Mouse (Mus musculus) forebrain, embryonic 16.5 days (tissue): ENCODE results near the gene Snap91. TPM values are rescaled to one million over a fixed set of nuclear protein-coding genes. Genes with fewer than 3 reads are reported as not detected.
A peak's percentile ranks its signal among the peaks of the same experiment; 100 is the strongest.

Experiments
- ATAC-seq: fragments of 200-750 bp; cut with Nextera tagmentation; 2 replicates; pipeline ENCODE4 v1.8.0; 2017; ENCODE audit warnings: mild to moderate bottlenecking, moderate library complexity
- H3K27ac ChIP-seq: fragments of 300-500 bp; sonication (generic); 2 replicates; pipeline ENCODE4 v1.5.1; 2014; ENCODE audit warnings: low read length, control low read depth
- H3K27me3 ChIP-seq: fragments of 300-500 bp; sonication (generic); replicated peaks from 2 replicates; pipeline ENCODE4 v1.6.1; 2014; ENCODE audit warnings: low read length; ENCODE audit not compliant: control insufficient read depth, insufficient read depth
- H3K36me3 ChIP-seq: fragments of 300-500 bp; sonication (generic); 2 replicates; pipeline ENCODE4 v1.6.1; 2014; ENCODE audit not compliant: control insufficient read depth, insufficient read depth
- H3K4me1 ChIP-seq: fragments of 300-500 bp; sonication (generic); replicated peaks from 2 replicates; pipeline ENCODE4 v1.6.1; 2014; ENCODE audit warnings: low read length; ENCODE audit not compliant: control insufficient read depth, insufficient read depth
- H3K4me2 ChIP-seq: fragments of 300-500 bp; sonication (generic); 2 replicates; pipeline ENCODE4 v1.6.1; 2014; ENCODE audit warnings: mild to moderate bottlenecking, low read length, control low read depth
- H3K4me3 ChIP-seq: fragments of 300-500 bp; sonication (generic); replicated peaks from 2 replicates; pipeline ENCODE4 v1.5.1; 2014; ENCODE audit warnings: mild to moderate bottlenecking, low read length, control low read depth
- H3K9ac ChIP-seq: fragments of 300-500 bp; sonication (generic); replicated peaks from 2 replicates; pipeline ENCODE4 v1.6.1; 2014; ENCODE audit warnings: low read depth, low read length, control low read depth
- H3K9me3 ChIP-seq: fragments of 300-500 bp; sonication (generic); 2 replicates; pipeline ENCODE4 v1.6.1; 2016; ENCODE audit warnings: low read length; ENCODE audit not compliant: control insufficient read depth
- WGBS: fragments of 180-500 bp; shearing (Covaris S2); extraction: QIAGEN DNeasy Blood & Tissue Kit; methylation state at CpG from one replicate; pipeline ENCODE4 v1.1.7; 2014; 5-methylcytosine and 5-hydroxymethylcytosine counted together
- polyA plus RNA-seq: library from polyadenylated mRNA; unstranded; fragments of >200 nt; fragmentation: Nextera tagmentation; extraction: Ambion mirVana; gene quantifications from 2 replicates; pipeline ENCODE4 v1.2.1, GENCODE M21; 2015

The Snap91 gene
- polyA plus RNA-seq, 1 experiment from 2014 or later: 119 TPM

DNA sequence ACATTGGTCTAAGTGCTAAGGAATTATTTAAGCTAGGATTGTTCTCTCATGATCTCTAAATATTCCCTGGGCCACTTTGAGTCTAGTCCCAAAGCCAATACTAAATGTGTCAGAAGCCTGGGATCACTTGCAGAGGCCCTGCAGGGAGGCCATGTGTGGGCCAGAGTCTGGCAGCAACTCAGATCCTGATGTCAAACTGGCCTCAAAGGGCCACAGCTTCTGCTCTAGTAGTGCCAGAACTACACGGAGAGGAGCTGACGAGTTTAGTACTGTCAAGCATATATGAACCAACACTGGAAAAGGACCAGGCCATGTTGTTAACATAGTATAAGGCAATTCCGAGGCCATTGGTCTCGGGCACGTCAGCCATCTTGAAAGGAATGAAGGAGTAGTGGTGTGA is 82.3 kb downstream of the Snap91 start:
- no peak overlapping the region for H3K4me2 ChIP-seq
- 92% methylated on average over 5 of the region's 5 CpGs for WGBS
- H3K27ac ChIP-seq: no peak overlapping the region
- H3K36me3 ChIP-seq: peaks cover 7% of the 10 kb centered on the region; the same call in 1 of the 2 replicates
- H3K4me1 ChIP-seq: no peaks in the 10 kb centered on the region
- no peak for ATAC-seq
- no peak overlapping the region for H3K4me3 ChIP-seq
- no peak overlapping the region for H3K9ac ChIP-seq
- no peaks in the 10 kb centered on the region for H3K9me3 ChIP-seq
- no peaks in the 10 kb centered on the region for H3K27me3 ChIP-seq

- no peak overlapping the region for H3K27ac ChIP-seq
- no peak overlapping the region for H3K4me2 ChIP-seq
- ATAC-seq: no peak
- H3K4me3 ChIP-seq: no peak overlapping the region
- no peak overlapping the region for H3K9ac ChIP-seq
- H3K36me3 ChIP-seq: peaks cover 7% of the 10 kb centered on the region; the same call in 1 of the 2 replicates
- no peaks in the 10 kb centered on the region for H3K9me3 ChIP-seq
- no peaks in the 10 kb centered on the region for H3K27me3 ChIP-seq
- no peaks in the 10 kb centered on the region for H3K4me1 ChIP-seq
- 92% methylated on average over 4 of the region's 4 CpGs for WGBS
These were observed 82.9 kb downstream of the Snap91 start for GRCm38 (mm10) chr9:86797553-86797952.

DNA sequence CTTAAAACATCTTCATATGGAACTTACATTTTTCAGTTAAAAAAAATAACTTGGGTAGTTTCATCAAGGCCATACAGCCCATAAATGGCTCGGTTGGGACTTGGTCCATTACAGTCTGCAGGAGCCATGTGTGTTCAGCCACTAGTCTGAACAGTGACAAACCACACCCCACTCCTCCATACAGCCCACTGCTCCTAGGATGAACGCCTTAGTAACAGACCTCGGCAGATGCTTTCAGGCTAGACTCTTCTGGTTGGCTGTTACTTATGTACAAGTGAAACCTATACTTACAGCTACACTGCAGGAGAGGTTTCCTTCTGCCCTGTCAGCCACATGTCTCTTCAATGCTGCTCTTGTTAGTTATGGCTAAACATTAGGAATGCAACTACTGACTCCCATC is 85.2 kb downstream of the Snap91 start:
- no peak overlapping the region for H3K4me2 ChIP-seq
- H3K4me1 ChIP-seq: no peaks in the 10 kb centered on the region
- WGBS: 79% methylated on average over 3 of the region's 3 CpGs
- H3K9ac ChIP-seq: no peak overlapping the region
- H3K27me3 ChIP-seq: no peaks in the 10 kb centered on the region
- no peak overlapping the region for H3K27ac ChIP-seq
- H3K4me3 ChIP-seq: no peak overlapping the region
- 0 out of 2 replicates have a peak, but pooled peaks cover 5% of the 10 kb centered on the region for H3K36me3 ChIP-seq
- no peaks in the 10 kb centered on the region for H3K9me3 ChIP-seq
- no peak for ATAC-seq

DNA sequence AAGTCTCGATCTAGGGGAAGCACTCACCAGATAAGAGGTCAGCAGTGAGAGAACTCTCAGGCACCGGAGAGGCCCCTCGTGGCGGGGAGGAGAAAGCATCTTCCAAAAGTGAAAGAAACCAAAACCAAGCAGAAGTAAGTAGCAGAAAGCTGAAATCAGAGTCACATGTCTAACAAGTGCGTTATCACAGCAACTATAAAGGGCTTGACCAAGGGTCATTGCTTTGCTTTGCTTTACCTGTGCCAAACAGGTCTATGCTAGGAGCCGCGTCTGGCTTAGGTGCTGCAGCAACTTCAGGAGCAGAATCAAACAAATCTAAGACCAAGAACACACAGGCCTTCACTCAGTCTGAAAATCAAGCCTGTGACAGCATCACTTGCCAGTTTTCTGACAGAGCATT is 88.5 kb downstream of the Snap91 start:
- no peak overlapping the region for H3K9ac ChIP-seq
- 95% methylated on average over 7 of the region's 7 CpGs for WGBS
- H3K27ac ChIP-seq: no peak overlapping the region
- 0 out of 2 replicates have a peak, but pooled peaks cover 2% of the 10 kb centered on the region for H3K36me3 ChIP-seq
- no peak overlapping the region for H3K4me2 ChIP-seq
- H3K4me3 ChIP-seq: no peak overlapping the region
- ATAC-seq: no peak
- H3K27me3 ChIP-seq: no peaks in the 10 kb centered on the region
- H3K4me1 ChIP-seq: no peaks in the 10 kb centered on the region
- H3K9me3 ChIP-seq: no peaks in the 10 kb centered on the region

GRCm38 (mm10) chr9:86789186-86789585 is 91.3 kb downstream of the Snap91 start:
- H3K27me3 ChIP-seq: no peaks in the 10 kb centered on the region
- no peak overlapping the region for H3K27ac ChIP-seq
- no peak overlapping the region for H3K4me3 ChIP-seq
- no peak overlapping the region for H3K4me2 ChIP-seq
- no peak overlapping the region for H3K9ac ChIP-seq
- no peaks in the 10 kb centered on the region for H3K36me3 ChIP-seq
- H3K9me3 ChIP-seq: no peaks in the 10 kb centered on the region
- H3K4me1 ChIP-seq: no peaks in the 10 kb centered on the region
- 72% methylated on average over 6 of the region's 6 CpGs for WGBS
- ATAC-seq: no peak

DNA sequence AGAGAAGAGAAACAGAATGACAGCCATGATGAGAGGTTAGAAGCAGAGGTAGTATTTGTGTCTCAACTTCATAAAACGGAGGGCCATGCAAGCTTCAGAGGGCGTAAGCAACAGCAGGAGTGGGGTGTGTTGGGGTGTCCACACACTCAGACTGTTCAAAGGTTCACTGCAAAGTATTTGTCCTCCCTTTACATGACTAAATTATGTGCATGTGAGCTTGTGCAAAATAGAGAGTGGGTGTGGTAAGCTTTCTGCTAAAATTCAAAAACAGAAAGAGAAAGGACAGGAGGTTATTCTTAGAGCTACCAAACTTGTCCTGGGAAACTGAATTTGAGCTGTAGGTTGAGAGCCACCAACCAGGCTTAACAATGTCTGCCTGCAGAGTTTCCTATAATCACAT is 97.6 kb downstream of the Snap91 start:
- no peak for ATAC-seq
- Histone ChIP-seq H3K9me3 (no peaks in the 10 kb centered on the region), H3K36me3 (peaks cover 7% of the 10 kb centered on the region), H3K4me2 (no peak overlapping the region), H3K27ac (no peak overlapping the region), H3K4me1 (no peaks in the 10 kb centered on the region), H3K27me3 (no peaks in the 10 kb centered on the region), H3K4me3 (no peak overlapping the region), H3K9ac (no peak overlapping the region)
- 90% methylated on average over 2 of the region's 2 CpGs for WGBS

GRCm38 (mm10) chr9:86781426-86781825 is 99.0 kb downstream of the Snap91 start:
- Histone ChIP-seq H3K4me2 (no peak overlapping the region), H3K27me3 (no peaks in the 10 kb centered on the region), H3K4me3 (no peak overlapping the region), H3K9me3 (no peaks in the 10 kb centered on the region), H3K9ac (no peak overlapping the region), H3K4me1 (peaks cover 2% of the 10 kb centered on the region; the same call in 1 of the 2 replicates), H3K36me3 (peaks cover 7% of the 10 kb centered on the region), H3K27ac (no peak overlapping the region)
- WGBS: 88% methylated on average over 4 of the region's 4 CpGs
- ATAC-seq: no peak

DNA sequence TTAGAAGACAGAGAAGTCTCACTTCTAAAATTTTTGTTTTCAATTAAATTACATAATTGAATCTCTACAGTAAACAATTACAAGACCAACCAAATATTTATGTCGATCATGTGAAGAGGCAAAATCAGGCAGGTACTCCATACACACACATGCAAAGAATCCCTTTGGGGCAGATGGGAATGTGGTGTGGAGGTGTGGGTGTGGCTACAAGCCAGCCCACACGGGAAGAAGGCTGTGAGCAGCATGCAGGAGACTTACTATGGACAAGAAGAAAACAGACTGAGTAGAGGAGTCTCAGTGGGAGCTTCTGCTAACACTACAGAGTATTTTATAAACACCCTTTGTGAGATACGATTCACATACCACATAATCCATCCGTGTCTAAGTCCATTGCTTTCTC is 102.2 kb downstream of the Snap91 start:
- H3K36me3 ChIP-seq: peaks cover 11% of the 10 kb centered on the region
- H3K27me3 ChIP-seq: no peaks in the 10 kb centered on the region
- no peak overlapping the region for H3K9ac ChIP-seq
- WGBS: 72% methylated on average over 4 of the region's 4 CpGs
- no peaks in the 10 kb centered on the region for H3K9me3 ChIP-seq
- ATAC-seq: no peak
- no peak overlapping the region for H3K4me3 ChIP-seq
- no peak overlapping the region for H3K27ac ChIP-seq
- H3K4me2 ChIP-seq: no peak overlapping the region
- peaks cover 2% of the 10 kb centered on the region; the same call in 1 of the 2 replicates for H3K4me1 ChIP-seq

DNA sequence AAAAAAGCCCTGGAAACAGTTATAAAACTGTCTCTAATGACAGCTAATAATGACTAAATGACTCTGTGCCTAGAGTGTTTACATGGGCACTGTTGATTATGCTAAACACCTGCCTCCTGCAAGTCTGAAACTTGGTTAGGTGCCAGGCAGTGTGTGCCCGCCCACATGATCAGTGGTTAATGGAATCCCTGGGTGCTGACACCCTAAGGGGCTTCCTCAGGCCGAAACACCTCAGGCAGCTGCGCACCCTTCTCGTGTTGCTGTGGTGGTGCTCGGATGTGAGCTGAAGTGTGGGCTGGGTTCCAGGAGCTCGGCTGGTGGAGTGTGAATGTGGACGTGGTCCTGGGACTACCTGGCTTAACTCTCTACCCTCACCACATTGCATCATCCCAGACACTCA is 103.1 kb downstream of the Snap91 start:
- 59% methylated on average over 7 of the region's 7 CpGs for WGBS
- peak; percentile 61 for ATAC-seq
- no peak overlapping the region for H3K27ac ChIP-seq
- no peak overlapping the region for H3K4me3 ChIP-seq
- H3K27me3 ChIP-seq: no peaks in the 10 kb centered on the region
- peaks cover 12% of the 10 kb centered on the region for H3K36me3 ChIP-seq
- no peak overlapping the region for H3K9ac ChIP-seq
- H3K4me2 ChIP-seq: no peak overlapping the region
- H3K4me1 ChIP-seq: peaks cover 2% of the 10 kb centered on the region; the same call in 1 of the 2 replicates
- H3K9me3 ChIP-seq: no peaks in the 10 kb centered on the region

DNA sequence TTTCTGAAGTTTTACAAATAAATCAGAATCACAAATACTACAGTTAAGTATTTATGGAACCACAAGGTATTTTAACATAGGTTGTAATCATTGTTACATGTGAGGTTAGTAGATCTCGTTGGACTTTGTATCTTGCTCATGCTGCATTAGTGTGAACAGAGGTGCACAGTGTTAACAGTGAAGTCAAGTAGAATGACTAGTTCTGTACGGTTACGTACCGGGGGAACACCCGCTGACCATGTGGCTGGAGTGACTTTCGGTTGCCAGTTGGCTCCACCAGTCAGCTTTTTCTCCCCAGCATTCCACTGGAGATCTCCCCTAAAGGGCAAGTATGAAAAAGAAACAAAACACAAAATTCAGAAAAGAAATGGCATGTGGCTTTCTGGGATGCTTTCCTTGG is 105.1 kb downstream of the Snap91 start:
- no peak overlapping the region for H3K4me3 ChIP-seq
- no peaks in the 10 kb centered on the region for H3K9me3 ChIP-seq
- ATAC-seq: no peak
- no peak overlapping the region for H3K4me2 ChIP-seq
- no peak overlapping the region for H3K9ac ChIP-seq
- no peaks in the 10 kb centered on the region for H3K27me3 ChIP-seq
- 96% methylated on average over 6 of the region's 6 CpGs for WGBS
- peaks cover 9% of the 10 kb centered on the region for H3K36me3 ChIP-seq
- H3K27ac ChIP-seq: no peak overlapping the region
- H3K4me1 ChIP-seq: peaks cover 2% of the 10 kb centered on the region; the same call in 1 of the 2 replicates
